Mouse (Mus musculus) CH12.LX (cell line): ENCODE measurements at regions not wholly inside any gene's neighbourhood (a gene's known extent, or its start where the extent isn't known, plus 50 kb on each side); places are given as distances from the start of the nearest gene placed in this dataset.

Experiments used
- DNase-seq: peaks from one replicate; pipeline ENCODE4 v3.0.0-alpha.2; 2013; ENCODE audit errors: extremely low read depth
- H3K27ac ChIP-seq: 2 replicates; pipeline ENCODE4 v1.5.1; 2012; ENCODE audit warnings: low read depth, mild to moderate bottlenecking, control low read depth, moderate library complexity; ENCODE audit not compliant: insufficient read depth
- H3K27me3 ChIP-seq: replicated peaks from 2 replicates; pipeline ENCODE3; 2012; ENCODE audit warnings: inconsistent platforms
- H3K36me3 ChIP-seq, 2 experiments: replicated peaks in 1 of 2; 2 replicates each; pipeline versions ENCODE3 to v1.6.1; 2012; ENCODE audit warnings: inconsistent platforms in 1 of 2, low read length in 1 of 2, mild to moderate bottlenecking in 1 of 2, mixed read lengths in 1 of 2, moderate library complexity in 1 of 2; ENCODE audit not compliant: control insufficient read depth in 1 of 2, insufficient read depth in 1 of 2
- H3K4me1 ChIP-seq, 2 experiments: 2 replicates each; pipeline ENCODE4 v1.6.1; 2012; ENCODE audit warnings: inconsistent platforms in 1 of 2, moderate library complexity in 1 of 2; ENCODE audit not compliant: insufficient read depth in 2 of 2, control insufficient read depth in 1 of 2
- H3K4me2 ChIP-seq: 2 replicates; pipeline ENCODE4 v1.6.1; 2012; ENCODE audit warnings: low read depth, mild to moderate bottlenecking, control low read depth; ENCODE audit not compliant: poor library complexity, insufficient read depth, severe bottlenecking
- H3K4me3 ChIP-seq, 3 experiments: fragments of 150-350 bp in 1 of 3; sonication (generic) in 1 of 3; replicated peaks in 1 of 3; 2 replicates each; pipeline versions ENCODE3 to v1.5.1; 2011 to 2012; ENCODE audit warnings: low read depth in 2 of 3, low read length in 2 of 3, mild to moderate bottlenecking in 2 of 3, moderate library complexity in 2 of 3, control low read depth in 1 of 3, improper control_type of control experiment in 1 of 3, inconsistent platforms in 1 of 3, mixed read lengths in 1 of 3; ENCODE audit not compliant: poor library complexity in 1 of 3
- H3K79me2 ChIP-seq: replicated peaks from 2 replicates; pipeline ENCODE4 v1.6.1; 2012; ENCODE audit warnings: mild to moderate bottlenecking, moderate library complexity; ENCODE audit not compliant: control insufficient read depth, poor library complexity, insufficient read depth, severe bottlenecking; ENCODE audit errors: extremely low read depth
- H3K9ac ChIP-seq: 2 replicates; pipeline ENCODE4 v1.6.1; 2012; ENCODE audit warnings: low read depth, mild to moderate bottlenecking, control low read depth, moderate library complexity; ENCODE audit not compliant: insufficient read depth
- H3K9me3 ChIP-seq: replicated peaks from 2 replicates; pipeline ENCODE3; 2012; ENCODE audit warnings: low read length, inconsistent platforms, mixed read lengths
- CHD1 ChIP-seq: IDR thresholded peaks from 2 replicates; pipeline ENCODE4 v1.6.1; 2012; ENCODE audit warnings: low read depth, low read length, improper control_type of control experiment, inconsistent platforms
- CHD2 ChIP-seq: IDR thresholded peaks from 2 replicates; pipeline ENCODE4 v1.6.1; 2011; ENCODE audit warnings: low read length, improper control_type of control experiment
- CTCF ChIP-seq, 2 experiments: IDR thresholded peaks in 1 of 2; conservative IDR thresholded peaks in 1 of 2; 2 replicates each; pipeline ENCODE4 v1.5.1; 2011 to 2012; ENCODE audit warnings: low read depth in 2 of 2, low read length in 2 of 2, improper control_type of control experiment in 1 of 2, inconsistent platforms in 1 of 2, mild to moderate bottlenecking in 1 of 2, moderate library complexity in 1 of 2
- E2F4 ChIP-seq: IDR thresholded peaks from 2 replicates; pipeline ENCODE4 v1.6.1; 2011; ENCODE audit warnings: low read depth, low read length, improper control_type of control experiment; ENCODE audit not compliant: insufficient replicate concordance
- ELF1 ChIP-seq: IDR thresholded peaks from 2 replicates; pipeline ENCODE4 v1.6.1; 2014; ENCODE audit warnings: low read depth, mild to moderate bottlenecking, inconsistent platforms, low read length, improper control_type of control experiment
- ETS1 ChIP-seq: conservative IDR thresholded peaks from 2 replicates; pipeline ENCODE4 v1.6.1; 2012; ENCODE audit warnings: low read depth, mild to moderate bottlenecking, inconsistent platforms, low read length, improper control_type of control experiment, moderate library complexity
- HCFC1 ChIP-seq: IDR thresholded peaks from 2 replicates; pipeline ENCODE4 v1.6.1; 2012; ENCODE audit warnings: low read depth, mild to moderate bottlenecking, inconsistent platforms, low read length, improper control_type of control experiment
- MAFK ChIP-seq: IDR thresholded peaks from 2 replicates; pipeline ENCODE4 v1.6.1; 2011; ENCODE audit warnings: low read length, improper control_type of control experiment; ENCODE audit not compliant: insufficient replicate concordance
- MAX ChIP-seq: IDR thresholded peaks from 2 replicates; pipeline ENCODE4 v1.6.1; 2011; ENCODE audit warnings: low read length, improper control_type of control experiment
- MXI1 ChIP-seq: IDR thresholded peaks from 2 replicates; pipeline ENCODE4 v1.6.1; 2011; ENCODE audit warnings: mild to moderate bottlenecking, low read depth, low read length, improper control_type of control experiment
- MYC ChIP-seq: IDR thresholded peaks from 2 replicates; pipeline ENCODE4 v1.6.1; 2011; ENCODE audit warnings: low read depth, mild to moderate bottlenecking, improper control_type of control experiment, low read length
- NELFE ChIP-seq: IDR thresholded peaks from 2 replicates; pipeline ENCODE4 v1.6.1; 2011; ENCODE audit warnings: low read depth, low read length, improper control_type of control experiment
- NRF1 ChIP-seq: IDR thresholded peaks from 2 replicates; pipeline ENCODE4 v1.6.1; 2014; ENCODE audit warnings: low read depth, mild to moderate bottlenecking, inconsistent platforms, low read length, improper control_type of control experiment, moderate library complexity
- PAX5 ChIP-seq: IDR thresholded peaks from 2 replicates; pipeline ENCODE4 v1.6.1; 2012; ENCODE audit warnings: low read length, inconsistent platforms, mixed read lengths
- POLR2AphosphoS2 ChIP-seq: IDR thresholded peaks from 2 replicates; pipeline ENCODE4 v1.6.1; 2011; ENCODE audit warnings: low read depth, low read length, improper control_type of control experiment
- TBP ChIP-seq: conservative IDR thresholded peaks from 2 replicates; pipeline ENCODE4 v1.6.1; 2011; ENCODE audit warnings: low read depth, low read length, improper control_type of control experiment
- TCF12 ChIP-seq: IDR thresholded peaks from 2 replicates; pipeline ENCODE4 v1.6.1; 2014; ENCODE audit warnings: low read depth, mild to moderate bottlenecking, inconsistent platforms, low read length, improper control_type of control experiment
- ZMIZ1 ChIP-seq: IDR thresholded peaks from 2 replicates; pipeline ENCODE4 v1.6.1; 2012; ENCODE audit warnings: low read depth, mild to moderate bottlenecking, inconsistent platforms, low read length, improper control_type of control experiment
- ZNF384 ChIP-seq: IDR thresholded peaks from 2 replicates; pipeline ENCODE4 v1.6.1; 2012; ENCODE audit warnings: low read depth, low read length, improper control_type of control experiment, inconsistent platforms
- dilution Hi-C: fragments of 300-500 bp; cut with MboI; formaldehyde crosslinking; loops from 2 replicates; pipeline ENCODE4 v1.14.3; 2020; ENCODE audit warnings: low sequenced_read_pairs; ENCODE audit not compliant: extremely low pct_unique_long_range_greater_than_20kb, extremely low pct_ligation_motif_present
- in situ Hi-C: fragments of 300-500 bp; cut with MboI; formaldehyde crosslinking; loops from 3 replicates; pipeline ENCODE4 v1.14.3; 2019; ENCODE audit warnings: low sequenced_read_pairs, low pct_ligation_motif_present, low pct_unique_long_range_greater_than_20kb, mixed read lengths

- peaks cover 0 to 5% of the 10 kb centered on the region in 2 experiments; a peak in 1 of 4 replicates for H3K4me1 ChIP-seq
- H3K27ac ChIP-seq = no peak overlapping the region
- peaks cover 2% of the 10 kb centered on the region for H3K9me3 ChIP-seq
- H3K4me2 ChIP-seq = no peak overlapping the region; the same call in 1 of the 2 replicates
- peak; percentile 48; the same call in 1 of the 2 replicates for TF ChIP-seq HCFC1
- no peak for TF ChIP-seq ZMIZ1
- TF ChIP-seq NELFE = 0 out of 2 replicates have a peak, but pooled peaks have one; percentile 41
- TF ChIP-seq POLR2AphosphoS2 = no peak
- no peak for TF ChIP-seq MXI1
- no peak for TF ChIP-seq MYC
- TF ChIP-seq NRF1 = no peak
- no peak for TF ChIP-seq ETS1
- no peak for TF ChIP-seq MAX
- peak; percentile 82 for TF ChIP-seq ZNF384
- TF ChIP-seq ELF1 = peak; percentile 77
- no peak for TF ChIP-seq E2F4
- TF ChIP-seq CHD2 = peak; percentile 47; the same call in 1 of the 2 replicates
- no peak for TF ChIP-seq CHD1
- TF ChIP-seq MAFK = no peak
- 0 out of 2 replicates have a peak, but pooled peaks have one; percentile 49 for TF ChIP-seq TBP
- H3K36me3 ChIP-seq = no peaks in the 10 kb centered on the region
- dilution Hi-C loops = no loop called here
- peak overlapping the region; percentile 48 to 52 (median 51) for H3K4me3 ChIP-seq
- H3K9ac ChIP-seq = peak overlapping the region; percentile 39; the same call in 1 of the 2 replicates
- peak; percentile 52 for DNase-seq
- no peaks in the 10 kb centered on the region for H3K79me2 ChIP-seq
- H3K27me3 ChIP-seq = no peaks in the 10 kb centered on the region
- in situ Hi-C loops = no loop called here
These were observed 117.6 kb downstream of the 1500009L16Rik start for GRCm38 (mm10) chr10:83840226-83840625.

- dilution Hi-C loops = no loop called here
- in situ Hi-C loops = no loop called here
These were observed 128.2 kb downstream of the 1500009L16Rik start for GRCm38 (mm10) chr10:83850881-83851280.

More at GRCm38 (mm10) chr10:83850881-83851280, 128.2 kb downstream of the 1500009L16Rik start:
- no peak overlapping the region for H3K27ac ChIP-seq
- TF ChIP-seq CTCF (conservative IDR thresholded peaks at IDR 0.05 in 1 of 2, IDR thresholded peaks at IDR 0.05 in 1 of 2; ENCODE audit: low read depth in 2 of 2, low read length in 2 of 2) (no peak), PAX5 (no peak), TCF12 (no peak), ZMIZ1 (no peak)
- H3K9ac ChIP-seq = no peak overlapping the region
- no peaks in the 10 kb centered on the region for H3K9me3 ChIP-seq
- no peak for DNase-seq
- H3K27me3 ChIP-seq = no peaks in the 10 kb centered on the region
- no peak overlapping the region for H3K4me3 ChIP-seq
- H3K79me2 ChIP-seq = no peaks in the 10 kb centered on the region
- H3K4me2 ChIP-seq = no peak overlapping the region
- no peaks in the 10 kb centered on the region for H3K4me1 ChIP-seq
- no peaks in the 10 kb centered on the region for H3K36me3 ChIP-seq
